Mouse (Mus musculus): ENCODE measurements at regions not wholly inside any gene's neighbourhood (a gene's known extent, or its start where the extent isn't known, plus 50 kb on each side); places are given as distances from the start of the nearest gene placed in this dataset.

DNA sequence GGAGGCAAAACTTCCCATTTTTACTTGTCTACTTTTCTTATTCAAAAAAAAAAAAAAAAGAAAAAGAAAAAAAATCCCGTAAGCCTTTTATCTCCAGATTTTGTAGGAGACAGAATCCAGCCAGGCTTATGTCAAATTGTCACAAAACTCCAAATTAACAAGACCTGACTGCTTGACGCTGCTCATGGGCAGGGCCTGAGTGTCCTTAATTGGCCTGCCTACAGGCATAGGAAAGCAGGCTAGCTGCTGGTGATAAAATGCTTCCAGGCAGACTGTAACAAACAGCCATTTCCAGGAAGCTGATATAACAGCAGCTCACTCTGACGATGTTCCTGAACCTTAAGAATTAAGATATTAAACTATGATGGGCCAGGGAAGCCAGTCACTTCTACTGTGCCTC lies 458.2 kb upstream of the Trpc7 start:
- no peak for TF ChIP-seq EP300 (IDR thresholded peaks at IDR 0.05; ENCODE audit: low read length)
- no peak for TF ChIP-seq TCF12 (IDR thresholded peaks at IDR 0.05; ENCODE audit: low read depth, low read length)
- TF ChIP-seq POLR2A (IDR thresholded peaks at IDR 0.05; ENCODE audit: low read depth, low read length) = no peak
- TF ChIP-seq CTCF (conservative IDR thresholded peaks at IDR 0.05 in 1 of 2, IDR thresholded peaks at IDR 0.05 in 1 of 2; ENCODE audit: low read depth in 2 of 2, low read length in 2 of 2) = no peak

Measured in CH12.LX (cell line).